Comparison of ENCODE assay signal across 14 mouse cellular contexts in the genomic region with DNA sequence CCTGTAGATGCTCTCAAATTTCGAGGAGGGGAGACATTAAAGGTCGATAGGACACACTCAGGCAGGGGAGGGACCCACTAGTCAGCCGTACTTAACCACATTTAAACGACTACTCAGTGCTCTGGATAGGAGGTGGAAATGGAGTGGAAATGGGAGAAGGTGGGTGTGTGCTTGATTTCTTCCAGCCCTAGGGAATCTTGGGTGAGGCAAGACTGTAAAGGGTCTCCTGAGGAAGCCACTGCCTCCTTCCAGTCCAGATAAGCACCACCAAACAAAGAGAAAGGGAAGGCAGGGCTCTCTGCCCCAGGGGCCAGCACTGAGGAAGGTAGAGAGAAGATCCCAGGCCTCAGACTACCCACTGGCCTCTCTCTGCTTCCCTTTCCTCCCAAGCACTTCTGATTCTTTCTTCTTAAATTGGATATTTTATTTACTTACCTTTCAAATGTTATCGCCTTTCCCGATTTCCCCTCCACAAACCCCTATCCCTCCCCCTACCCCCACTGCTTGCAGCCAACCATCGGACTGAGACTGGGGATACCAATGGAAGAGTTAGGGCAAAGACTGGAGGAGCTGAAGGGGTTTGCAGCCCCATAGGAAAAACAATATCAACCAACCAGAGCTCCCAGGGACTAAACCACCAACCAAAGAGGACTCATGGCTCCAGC.
A peak's percentile ranks its signal among the peaks of the same experiment; 100 is the strongest.
DNase-seq lines count a peak whose midpoint lies in the region; ATAC-seq and TF ChIP-seq lines count a peak whose summit lies in the region.
"Had no signal": no experiment of that assay in that cellular context is flagged by ENCODE, and none has a peak within 500 bp of the region (broad histone marks: within the 10 kb centered on the region; RNA-seq: fewer than 3 reads in every experiment).

No protein-coding gene starts in this region.

- 86% methylated on average over 7 of the region's 7 CpGs for WGBS in hindbrain, embryonic 10.5 days
- WGBS in hindbrain, embryonic 13.5 days, result 83% methylated on average over 7 of the region's 7 CpGs
- WGBS in limb, embryonic 11.5 days, result 77% methylated on average over 7 of the region's 7 CpGs

- DNase-seq in hindbrain, embryonic 10.5 days (ENCODE audit: low spot score), result peak; percentile 1
- peak; percentile 36 for DNase-seq in ZHBTc4 (ENCODE audit: low read depth, low spot score)
- DNase-seq in limb, embryonic 11.5 days (ENCODE audit: low spot score), result no peak
- DNase-seq in ovary, postnatal 36 days (ENCODE audit: low spot score), result no peak
- no peak for DNase-seq in spleen, postnatal 14 days (ENCODE audit: low spot score in 2 of 2)
- DNase-seq: cerebellum, adult 18-20 months; kidney, adult 9 months; liver, embryonic 13.5 days had no signal

- H3K36me3 ChIP-seq in hindbrain, embryonic 10.5 days, result no peaks in the 10 kb centered on the region
- no peaks in the 10 kb centered on the region for H3K36me3 ChIP-seq in hindbrain, embryonic 13.5 days
- H3K36me3 ChIP-seq in ES-Bruce4 (ENCODE audit: control insufficient read depth, insufficient read depth, low read length, poor library complexity, severe bottlenecking), result no peaks in the 10 kb centered on the region
- H3K36me3 ChIP-seq in limb, embryonic 11.5 days (ENCODE audit: control insufficient read depth, insufficient read depth, low read length), result no peaks in the 10 kb centered on the region
- H3K36me3 ChIP-seq: hindbrain, embryonic 15.5 days; liver, embryonic 13.5 days had no signal

- H3K9me3 ChIP-seq in hindbrain, embryonic 10.5 days, result no peaks in the 10 kb centered on the region
- peaks cover 4% of the 10 kb centered on the region; the same call in 1 of the 2 replicates for H3K9me3 ChIP-seq in hindbrain, embryonic 13.5 days
- H3K9me3 ChIP-seq in ES-Bruce4 (replicated peaks; ENCODE audit: control insufficient read depth, insufficient read depth, low read length, poor library complexity, severe bottlenecking), result no peaks in the 10 kb centered on the region
- no peaks in the 10 kb centered on the region; the same call in 1 of the 2 replicates for H3K9me3 ChIP-seq in limb, embryonic 11.5 days (ENCODE audit: control insufficient read depth, low read length)
- H3K9me3 ChIP-seq: hindbrain, embryonic 15.5 days; liver, embryonic 13.5 days had no signal

- H3K4me3 ChIP-seq in hindbrain, embryonic 10.5 days, result no peak overlapping the region
- no peak overlapping the region for H3K4me3 ChIP-seq in hindbrain, embryonic 13.5 days
- H3K4me3 ChIP-seq in ES-Bruce4 (ENCODE audit: low read depth, low read length), result no peak overlapping the region
- H3K4me3 ChIP-seq in limb, embryonic 11.5 days (ENCODE audit: low read depth, low read length), result no peak overlapping the region
- H3K4me3 ChIP-seq: erythroblast, embryonic 14.5 days; hindbrain, embryonic 15.5 days; liver, embryonic 13.5 days; megakaryocyte, embryonic 14.5 days had no signal

- H3K4me2 ChIP-seq in hindbrain, embryonic 13.5 days, result no peak overlapping the region
- no peak overlapping the region for H3K4me2 ChIP-seq in limb, embryonic 11.5 days (ENCODE audit: low read depth, severe bottlenecking)
- H3K4me2 ChIP-seq: hindbrain, embryonic 15.5 days; liver, embryonic 13.5 days had no signal

- no peak for ATAC-seq in hindbrain, embryonic 13.5 days (ENCODE audit: low FRiP score)
- no peak for ATAC-seq in limb, embryonic 11.5 days (ENCODE audit: insufficient number of reproducible peaks, low FRiP score, low TSS enrichment, low read depth)
- ATAC-seq: Patski had no signal

- 0 out of 2 replicates have a peak, but pooled peaks have one; percentile 32 for TF ChIP-seq EP300 in ES-Bruce4 (IDR thresholded peaks at IDR 0.05; ENCODE audit: insufficient read depth, low read depth, low read length)

- no peak overlapping the region for H3K9ac ChIP-seq in hindbrain, embryonic 13.5 days
- no peak overlapping the region for H3K9ac ChIP-seq in ES-Bruce4 (ENCODE audit: low read depth, poor library complexity, severe bottlenecking)
- H3K9ac ChIP-seq in limb, embryonic 11.5 days (ENCODE audit: low read length), result no peak overlapping the region
- H3K9ac ChIP-seq: hindbrain, embryonic 15.5 days; liver, embryonic 13.5 days had no signal

- TF ChIP-seq CTCF in ES-Bruce4 (IDR thresholded peaks at IDR 0.05; ENCODE audit: low read depth, low read length), result no peak

- 0 out of 2 replicates have a peak, but pooled peaks cover 3% of the 10 kb centered on the region for H3K27me3 ChIP-seq in hindbrain, embryonic 10.5 days (ENCODE audit: insufficient read depth, poor library complexity, severe bottlenecking)
- no peaks in the 10 kb centered on the region for H3K27me3 ChIP-seq in hindbrain, embryonic 13.5 days
- no peaks in the 10 kb centered on the region for H3K27me3 ChIP-seq in ES-Bruce4 (ENCODE audit: control insufficient read depth, insufficient read depth, low read length, poor library complexity, severe bottlenecking)
- no peaks in the 10 kb centered on the region for H3K27me3 ChIP-seq in limb, embryonic 11.5 days (ENCODE audit: control insufficient read depth, insufficient read depth, low read length)
- H3K27me3 ChIP-seq: hindbrain, embryonic 15.5 days; liver, embryonic 13.5 days; Patski had no signal

- peak overlapping the region; percentile 46 for H3K27ac ChIP-seq in hindbrain, embryonic 10.5 days
- no peak overlapping the region for H3K27ac ChIP-seq in hindbrain, embryonic 13.5 days
- H3K27ac ChIP-seq in ES-Bruce4 (ENCODE audit: insufficient read depth, low read length), result peak overlapping the region; percentile 63
- peak overlapping the region; percentile 36; the same call in 1 of the 2 replicates for H3K27ac ChIP-seq in limb, embryonic 11.5 days (replicated peaks; ENCODE audit: low read depth, low read length)
- H3K27ac ChIP-seq: hindbrain, embryonic 15.5 days; liver, embryonic 13.5 days had no signal

- peaks cover 66% of the 10 kb centered on the region for H3K4me1 ChIP-seq in hindbrain, embryonic 10.5 days (replicated peaks)
- H3K4me1 ChIP-seq in hindbrain, embryonic 13.5 days (replicated peaks), result peaks cover 50% of the 10 kb centered on the region
- H3K4me1 ChIP-seq in ES-Bruce4 (ENCODE audit: control insufficient read depth, insufficient read depth, low read length), result peaks cover 11% of the 10 kb centered on the region
- H3K4me1 ChIP-seq in limb, embryonic 11.5 days (ENCODE audit: control insufficient read depth, insufficient read depth, low read length), result peaks cover 34% of the 10 kb centered on the region

- TF ChIP-seq POLR2A in ES-Bruce4 (IDR thresholded peaks at IDR 0.05; ENCODE audit: insufficient read depth, low read length), result no peak

Comparison
In these comparisons a context has a peak if more than half of its experiments do, and no peak if none do; other contexts are left out.
1. DNase-seq: peak in hindbrain, embryonic 10.5 days (single experiment) and ZHBTc4 (single experiment); none in limb, embryonic 11.5 days (single experiment), ovary, postnatal 36 days (single experiment) and spleen, postnatal 14 days (0 of 2).